Mouse (Mus musculus) cortical plate, adult 2 months (tissue): ENCODE results near the gene Gm45062. TPM values are rescaled to one million over a fixed set of nuclear protein-coding genes. Genes with fewer than 3 reads are reported as not detected.

Source experiments
- H3K27ac ChIP-seq: fragments of 200-500 bp; 2 replicates; pipeline ENCODE4 v1.5.1; 2012; ENCODE audit warnings: low read length, control low read depth, inconsistent platforms; ENCODE audit not compliant: insufficient read depth
- H3K4me1 ChIP-seq: fragments of 200-500 bp; 2 replicates; pipeline ENCODE4 v1.6.1; 2011; ENCODE audit warnings: low read length; ENCODE audit not compliant: control insufficient read depth, insufficient read depth
- H3K4me3 ChIP-seq: fragments of 200-500 bp; 2 replicates; pipeline ENCODE4 v1.5.1; 2011; ENCODE audit warnings: mild to moderate bottlenecking, low read length, control low read depth; ENCODE audit not compliant: insufficient read depth
- CTCF ChIP-seq: fragments of 200-500 bp; IDR thresholded peaks from 2 replicates; pipeline ENCODE4 v1.5.1; 2011; ENCODE audit warnings: mild to moderate bottlenecking, control low read depth, low read length; ENCODE audit not compliant: insufficient read depth; ENCODE audit errors: extremely low read depth
- POLR2A ChIP-seq: fragments of 200-500 bp; IDR thresholded peaks from 2 replicates; pipeline ENCODE4 v1.6.1; 2011; ENCODE audit warnings: mild to moderate bottlenecking, low read length, control low read depth; ENCODE audit not compliant: insufficient read depth; ENCODE audit errors: extremely low read depth
- polyA plus RNA-seq: library from polyadenylated mRNA; depleted of rRNA; stranded (reverse); fragments of >200 nt; gene quantifications from 2 replicates; pipeline ENCODE4 v1.2.3, GENCODE M21; 2012

Gene Gm45062
- polyA plus RNA-seq, 1 experiment, result 21.9 TPM

GRCm38 (mm10) chr6:8408332-8408731, 149.1 kb downstream of the Gm45062 start:
- no peak overlapping the region for H3K4me3 ChIP-seq
- TF ChIP-seq POLR2A, result no peak
- no peak for TF ChIP-seq CTCF

GRCm38 (mm10) chr6:8409865-8410264, 150.6 kb downstream of the Gm45062 start:
- Histone ChIP-seq H3K27ac (no peak overlapping the region), H3K4me3 (no peak overlapping the region), H3K4me1 (peaks cover 2% of the 10 kb centered on the region; the same call in 1 of the 2 replicates)
- TF ChIP-seq POLR2A (no peak), CTCF (no peak)

More at GRCm38 (mm10) chr6:8408332-8408731, 149.1 kb downstream of the Gm45062 start:
- Histone ChIP-seq H3K4me1 (peaks cover 3% of the 10 kb centered on the region; the same call in 1 of the 2 replicates), H3K27ac (no peak overlapping the region)

- TF ChIP-seq CTCF, result no peak
- no peak for TF ChIP-seq POLR2A
- H3K4me3 ChIP-seq, result no peak overlapping the region
- peaks cover 2% of the 10 kb centered on the region; the same call in 1 of the 2 replicates for H3K4me1 ChIP-seq
- no peak overlapping the region for H3K27ac ChIP-seq
Observed at GRCm38 (mm10) chr6:8412845-8413598, 153.8 kb downstream of the Gm45062 start.

- no peak overlapping the region for H3K27ac ChIP-seq
- TF ChIP-seq CTCF (no peak), POLR2A (no peak)
- peaks cover 2% of the 10 kb centered on the region; the same call in 1 of the 2 replicates for H3K4me1 ChIP-seq
- H3K4me3 ChIP-seq, result no peak overlapping the region; the same call in 1 of the 2 replicates
Observed at GRCm38 (mm10) chr6:8414020-8414419, 154.8 kb downstream of the Gm45062 start.

- Histone ChIP-seq H3K4me3 (no peak overlapping the region), H3K4me1 (peaks cover 4% of the 10 kb centered on the region; the same call in 1 of the 2 replicates), H3K27ac (no peak overlapping the region)
- TF ChIP-seq POLR2A, result no peak
- TF ChIP-seq CTCF, result no peak
Observed at GRCm38 (mm10) chr6:8415823-8416222, 156.6 kb downstream of the Gm45062 start.

- Histone ChIP-seq H3K4me1 (peaks cover 5% of the 10 kb centered on the region; the same call in 1 of the 2 replicates), H3K27ac (no peak overlapping the region), H3K4me3 (no peak overlapping the region)
- TF ChIP-seq CTCF (no peak), POLR2A (no peak)
Observed at GRCm38 (mm10) chr6:8416802-8417569, 157.7 kb downstream of the Gm45062 start.

- TF ChIP-seq POLR2A (no peak), CTCF (no peak)
- H3K27ac ChIP-seq, result no peak overlapping the region
- H3K4me3 ChIP-seq, result no peak overlapping the region
- peaks cover 4% of the 10 kb centered on the region; the same call in 1 of the 2 replicates for H3K4me1 ChIP-seq
Observed at GRCm38 (mm10) chr6:8419485-8420186, 160.4 kb downstream of the Gm45062 start.

GRCm38 (mm10) chr6:8420187-8420503, 160.9 kb downstream of the Gm45062 start:
- TF ChIP-seq CTCF (no peak), POLR2A (no peak)
- Histone ChIP-seq H3K4me1 (peaks cover 4% of the 10 kb centered on the region; the same call in 1 of the 2 replicates), H3K27ac (no peak overlapping the region), H3K4me3 (no peak overlapping the region)

GRCm38 (mm10) chr6:8421421-8421820, 162.2 kb downstream of the Gm45062 start:
- Histone ChIP-seq H3K4me3 (no peak overlapping the region), H3K4me1 (peaks cover 4% of the 10 kb centered on the region; the same call in 1 of the 2 replicates), H3K27ac (no peak overlapping the region)
- TF ChIP-seq POLR2A (no peak), CTCF (no peak)
